Mouse (Mus musculus) gastrocnemius, postnatal 14 days (tissue): ENCODE data around the gene Timm8a2. TPM values are rescaled to one million over a fixed set of nuclear protein-coding genes. Genes with fewer than 3 reads are reported as not detected.

ENCODE experiments used
- DNase-seq: peaks from one replicate; pipeline ENCODE4 v3.0.0; 2021; ENCODE audit warnings: mixed read lengths
- intact Hi-C: fragments of 180-260 bp; cut with DNase I; formaldehyde crosslinking; loops from one replicate; pipeline ENCODE4 v1.15.1; 2025; ENCODE audit warnings: low total_unique reads
- long read RNA-seq, 2 experiments: library from polyadenylated mRNA; stranded (forward); transcript quantifications; one replicate each; pipeline ENCODE4 v2.0.0; 2021
- total RNA-seq, 2 experiments: library from RNA; stranded (reverse); gene quantifications; 2 replicates each; pipeline ENCODE4 v1.2.3; 2021

The Timm8a2 gene
- total RNA-seq = not detected
- long read RNA-seq, experiment 1 = 0 reads
- long read RNA-seq, experiment 2 = 0 reads

GRCm38 (mm10) chr14:122034451-122034850, at the start of gene Timm8a2:
TSS of gene Timm8a2 (plus strand) at chr14:122034674.
- intact Hi-C loops = no loop called here
- DNase-seq = no peak

GRCm38 (mm10) chr14:121985477-121985876, 49.0 kb upstream of the Timm8a2 start:
- intact Hi-C loops = no loop called here
- DNase-seq = no peak

- no peak for DNase-seq
- intact Hi-C loops = no loop called here
Measured at GRCm38 (mm10) chr14:121986028-121986427, 48.4 kb upstream of the Timm8a2 start.

GRCm38 (mm10) chr14:121987287-121987686, 47.2 kb upstream of the Timm8a2 start:
- intact Hi-C loops = no loop called here
- no peak for DNase-seq

DNA sequence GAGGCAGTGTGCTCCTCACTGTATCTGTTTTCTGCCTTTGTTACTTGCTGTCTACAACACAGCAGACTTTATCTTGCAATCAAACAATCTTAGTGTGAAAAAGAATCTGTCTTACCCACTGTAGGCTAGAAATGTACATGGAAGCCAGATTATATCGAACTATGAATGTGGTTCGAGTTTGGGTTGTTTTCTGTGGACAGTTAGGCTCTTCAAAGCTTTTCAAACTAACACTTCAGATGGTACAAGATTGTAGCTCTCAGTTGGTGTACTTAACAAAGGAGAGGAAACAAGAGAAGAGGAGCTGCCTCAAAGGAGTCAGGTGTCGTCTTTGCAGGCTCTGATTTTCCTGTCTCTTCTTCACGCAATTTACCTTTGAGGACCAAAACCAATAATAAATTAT, 46.8 kb upstream of the Timm8a2 start:
- no peak for DNase-seq
- intact Hi-C loops = no loop called here

DNA sequence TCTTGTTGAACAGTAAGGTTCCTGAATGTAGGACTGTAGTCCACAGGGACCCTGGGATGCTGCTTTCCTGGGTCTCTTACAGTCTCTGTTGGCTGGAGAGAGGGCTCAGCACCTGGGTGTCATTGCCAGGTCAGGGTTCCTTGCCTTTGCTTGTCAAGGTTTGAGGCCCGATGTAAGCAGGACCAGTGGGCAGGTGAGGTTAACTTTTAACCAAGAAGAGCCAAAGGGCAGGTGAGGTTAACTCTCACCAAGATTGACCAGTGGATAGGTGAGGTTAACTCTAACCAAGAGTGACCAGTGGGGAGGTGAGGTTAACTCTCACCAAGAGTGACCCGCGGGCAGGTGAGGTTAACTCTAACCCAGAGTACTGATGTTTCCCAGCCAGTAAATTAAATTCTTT, 45.1 kb upstream of the Timm8a2 start:
- intact Hi-C loops = no loop called here

DNA sequence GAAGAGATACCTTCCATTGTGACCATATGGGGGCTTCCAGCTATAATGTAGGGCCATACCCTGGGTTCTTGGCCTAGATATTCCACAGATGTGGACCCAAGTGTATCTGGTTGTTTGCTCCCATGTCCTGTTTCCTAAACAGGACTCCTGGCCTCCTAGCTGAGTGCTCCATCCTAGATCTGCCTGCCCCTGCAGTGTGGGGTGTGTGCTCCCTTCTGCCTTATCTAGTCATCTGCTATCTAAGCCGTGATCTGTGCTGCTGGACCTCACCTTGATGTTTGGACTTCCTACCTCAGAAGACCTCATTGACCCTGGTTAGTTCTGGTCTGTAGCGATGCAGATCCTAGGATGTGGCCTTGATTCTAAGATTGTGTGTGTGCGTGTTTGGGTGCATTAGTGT, 44.6 kb upstream of the Timm8a2 start:
- intact Hi-C loops = no loop called here
- no peak for DNase-seq

More for the DNA sequence above, 45.1 kb upstream of the Timm8a2 start:
- DNase-seq = no peak

DNA sequence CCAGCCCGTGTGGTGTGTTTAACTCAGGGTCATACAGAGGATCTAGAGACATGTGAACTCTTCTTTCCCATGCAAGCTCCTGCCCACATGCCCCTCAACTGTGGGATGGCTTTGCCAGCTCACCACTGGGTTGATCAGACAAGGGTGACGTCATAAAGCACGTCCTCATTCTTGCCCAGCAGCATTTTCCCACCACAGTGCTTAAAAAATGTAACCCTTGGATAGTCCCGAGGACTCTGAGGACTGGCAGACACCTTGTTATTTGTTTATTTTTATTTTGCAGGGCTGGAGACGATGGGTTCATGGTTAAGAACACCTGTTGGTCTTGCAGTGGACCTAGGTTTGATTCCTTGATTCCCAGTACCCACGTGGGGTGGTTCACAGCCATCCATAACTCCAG, 43.6 kb upstream of the Timm8a2 start:
- intact Hi-C loops = no loop called here
- DNase-seq = no peak

DNA sequence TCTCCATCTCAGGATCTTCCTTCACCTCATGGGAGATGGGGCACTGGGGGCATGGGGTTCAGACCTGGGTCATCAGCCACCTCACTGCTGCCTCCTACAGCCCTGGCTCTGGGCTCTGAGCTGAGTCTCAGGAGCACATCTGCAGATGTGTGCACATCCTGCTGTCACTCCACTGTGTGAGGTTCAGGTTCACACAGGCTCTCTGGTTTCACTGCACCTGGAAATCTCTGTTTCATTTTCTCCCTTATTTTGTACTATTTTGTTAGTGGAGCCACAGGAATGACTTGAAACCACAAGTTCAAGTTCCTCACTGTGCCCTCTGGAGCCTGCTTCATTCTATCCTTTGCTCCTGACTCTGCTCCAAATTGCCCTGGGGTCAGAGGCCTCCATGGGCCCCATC, 42.6 kb upstream of the Timm8a2 start:
- intact Hi-C loops = no loop called here
- DNase-seq = no peak

DNA sequence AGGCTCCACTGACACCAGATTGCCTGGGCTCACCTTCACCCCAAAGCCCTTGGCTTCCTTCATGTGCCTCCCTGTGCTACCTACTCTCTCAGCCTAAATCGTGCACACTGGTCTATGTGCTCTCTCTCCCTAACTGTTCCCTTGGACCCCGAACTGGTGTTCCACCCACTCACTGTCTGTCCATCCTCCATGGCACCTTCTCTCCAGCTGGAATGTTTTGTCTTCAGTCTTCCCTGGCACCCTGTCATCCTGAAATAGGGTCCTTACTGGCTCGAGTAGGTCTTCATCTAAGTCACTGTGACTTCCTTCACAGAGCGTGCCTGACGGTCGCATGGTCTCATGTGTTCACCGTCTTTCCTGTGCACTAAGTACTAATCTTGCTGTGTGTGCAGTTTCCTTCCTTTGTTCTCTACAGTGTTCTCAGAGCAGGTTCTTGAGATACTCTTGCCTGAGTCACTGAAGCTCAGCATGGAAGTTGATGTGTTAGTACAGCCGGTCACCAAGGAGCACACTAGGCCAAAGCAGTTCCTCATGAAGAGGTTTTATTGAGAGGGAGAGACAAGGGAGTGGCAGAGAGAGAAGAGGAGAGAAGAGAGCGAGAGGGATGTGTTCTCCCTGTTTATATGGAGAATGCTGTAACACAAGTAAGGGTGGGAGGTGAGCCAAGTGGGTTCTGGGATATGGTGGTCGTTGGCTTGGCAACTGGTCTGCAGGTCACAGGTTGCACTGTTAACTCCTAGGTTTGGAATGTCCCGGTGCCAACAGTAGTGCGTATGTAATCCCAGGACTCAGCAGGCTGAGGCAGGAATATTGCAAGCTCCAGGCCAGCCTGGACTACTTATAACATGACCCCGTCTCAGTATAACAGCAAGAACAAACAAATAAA, 41.8 kb upstream of the Timm8a2 start:
- no peak for DNase-seq
- intact Hi-C loops = no loop called here

GRCm38 (mm10) chr14:121993616-121994015, 40.9 kb upstream of the Timm8a2 start:
- intact Hi-C loops = no loop called here

DNA sequence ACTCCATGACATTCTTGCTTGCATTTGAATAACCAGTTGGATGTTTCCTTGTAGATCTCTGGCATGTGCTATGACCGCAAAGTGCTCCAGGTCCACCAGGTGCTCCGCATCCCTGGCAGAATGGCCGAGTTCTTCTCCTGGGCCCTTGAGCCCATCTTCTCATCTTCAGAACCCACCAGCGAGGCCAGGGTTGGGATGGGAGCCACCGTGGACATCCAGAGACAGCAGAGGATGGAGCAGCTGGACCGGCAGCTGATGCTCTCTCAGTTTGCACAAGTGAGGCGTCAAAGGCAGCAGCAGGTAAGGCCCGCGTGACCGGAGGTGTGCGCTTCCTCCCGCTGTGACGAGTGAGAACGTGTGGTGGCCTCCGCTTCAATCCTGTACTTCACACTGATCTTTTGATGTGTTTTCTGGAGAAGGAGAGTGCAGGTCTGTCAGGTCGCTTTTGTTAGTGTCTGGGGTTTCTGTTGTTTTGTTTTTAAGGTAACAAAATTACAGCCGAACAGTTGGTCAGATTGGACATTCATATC, 40.2 kb upstream of the Timm8a2 start:
- intact Hi-C loops = no loop called here
- DNase-seq = no peak

More at GRCm38 (mm10) chr14:121993616-121994015, 40.9 kb upstream of the Timm8a2 start:
- no peak for DNase-seq

GRCm38 (mm10) chr14:121994846-121995556, 39.5 kb upstream of the Timm8a2 start:
- intact Hi-C loops = no loop called here
- no peak for DNase-seq

DNA sequence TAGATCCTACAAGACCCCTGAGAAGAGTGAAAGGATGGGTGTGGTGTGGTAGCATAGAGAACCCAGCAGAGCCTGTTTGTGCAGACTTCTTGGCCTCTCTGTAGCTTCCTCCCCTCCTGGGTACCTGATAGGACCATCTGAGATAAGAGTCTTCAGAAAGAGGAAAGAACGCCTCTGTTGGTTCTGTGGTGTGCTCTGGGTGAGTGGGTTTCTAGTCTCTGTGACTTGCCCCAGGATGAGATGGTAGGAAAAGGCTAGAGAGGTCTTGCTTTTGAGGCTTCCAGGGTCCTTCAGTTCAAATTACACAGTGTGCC, 39.0 kb upstream of the Timm8a2 start:
- no peak for DNase-seq
- intact Hi-C loops = no loop called here

DNA sequence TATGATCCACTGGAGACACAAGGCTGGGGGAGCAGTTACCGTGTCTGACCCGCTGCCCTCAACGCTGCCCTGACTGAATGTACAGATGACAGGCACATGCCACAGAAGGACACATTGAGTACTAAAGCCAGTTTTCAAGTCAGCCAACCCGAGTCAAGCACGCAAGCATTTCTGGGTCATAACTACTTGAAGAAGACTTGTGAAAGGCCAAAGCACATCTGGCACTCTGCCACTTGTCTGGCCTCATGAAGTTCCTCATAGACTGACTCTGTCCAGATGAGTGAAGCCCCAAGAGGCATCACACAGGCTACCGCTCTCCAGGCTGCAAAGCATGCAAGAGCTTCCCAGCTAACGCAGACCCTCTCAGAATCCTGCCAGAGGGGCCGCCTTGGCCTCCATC, 37.7 kb upstream of the Timm8a2 start:
- intact Hi-C loops = no loop called here
- peak; percentile 70 for DNase-seq

GRCm38 (mm10) chr14:121999455-121999854, 35.0 kb upstream of the Timm8a2 start:
- intact Hi-C loops = no loop called here
- no peak for DNase-seq

- intact Hi-C loops = no loop called here
- DNase-seq = no peak
Measured at GRCm38 (mm10) chr14:122000346-122001105, 33.9 kb upstream of the Timm8a2 start.

GRCm38 (mm10) chr14:122002224-122002623, 32.2 kb upstream of the Timm8a2 start:
- intact Hi-C loops = no loop called here
- DNase-seq = no peak

DNA sequence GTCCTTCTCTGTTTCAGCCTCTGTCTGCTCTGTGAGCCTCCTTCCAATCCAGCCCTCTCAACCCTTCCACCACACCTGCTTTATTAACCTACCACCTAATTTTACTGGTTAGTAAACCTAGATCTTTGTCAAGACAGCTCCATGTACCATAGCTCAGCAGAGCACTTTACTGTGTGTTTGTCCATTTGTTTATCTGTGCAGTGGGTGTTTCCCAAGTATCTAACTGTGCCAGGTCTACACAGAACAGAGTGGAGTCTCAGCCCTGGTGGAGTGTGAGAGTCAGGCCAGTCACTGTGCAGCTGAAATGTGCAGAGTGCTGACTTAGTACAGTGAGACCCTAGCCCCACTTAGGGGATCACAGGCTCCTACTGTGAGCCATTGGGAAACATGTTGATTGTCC, 30.7 kb upstream of the Timm8a2 start:
- intact Hi-C loops = no loop called here
- DNase-seq = no peak

DNA sequence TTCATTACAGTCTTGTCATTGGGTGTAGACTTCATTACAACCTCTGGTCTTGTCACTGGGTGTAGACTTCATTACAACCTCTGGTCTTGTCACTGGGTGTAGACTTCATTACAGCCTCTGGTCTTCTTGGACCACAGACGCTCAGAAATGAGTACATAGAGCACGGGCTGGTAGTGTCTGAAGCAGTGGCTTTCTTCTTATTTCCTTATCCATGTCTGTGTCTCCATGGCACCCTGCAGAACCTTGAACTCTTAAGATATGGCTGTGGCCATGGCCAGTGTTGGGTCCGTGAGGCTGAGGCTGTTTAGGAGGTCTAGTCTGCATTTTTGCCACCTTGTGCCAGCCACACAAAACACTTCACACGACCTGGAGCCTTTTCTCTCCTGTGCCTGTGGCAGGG, 26.2 kb upstream of the Timm8a2 start:
- DNase-seq = no peak
- intact Hi-C loops = no loop called here
